Comparison of ENCODE assay signal across 18 mouse cellular contexts in genomic region chr11:65256143-65256542, GRCm38 (mm10). TPM values are rescaled to one million over a fixed set of nuclear protein-coding genes. Genes with fewer than 3 reads are reported as not detected.
DNase-seq lines count a peak whose midpoint lies in the region; ATAC-seq and TF ChIP-seq lines count a peak whose summit lies in the region.
"Had no signal": no experiment of that assay in that cellular context is flagged by ENCODE, and none has a peak within 500 bp of the region (broad histone marks: within the 10 kb centered on the region; RNA-seq: fewer than 3 reads in every experiment).

No protein-coding gene starts in this region.

- intact Hi-C loops in heart, postnatal 14 days (cut with DNase I): no loop called here

- 0 out of 2 replicates have a peak, but pooled peaks cover 3% of the 10 kb centered on the region for H3K4me1 ChIP-seq in embryonic facial prominence, embryonic 14.5 days (ENCODE audit: control insufficient read depth, insufficient read depth, low read length)
- H3K4me1 ChIP-seq in embryonic facial prominence, embryonic 10.5 days: no peaks in the 10 kb centered on the region
- peaks cover 55% of the 10 kb centered on the region for H3K4me1 ChIP-seq in heart, embryonic 16.5 days (ENCODE audit: control insufficient read depth, insufficient read depth, low read length)
- no peaks in the 10 kb centered on the region for H3K4me1 ChIP-seq in midbrain, postnatal 0 days (ENCODE audit: insufficient read depth, low read length)
- no peaks in the 10 kb centered on the region for H3K4me1 ChIP-seq in midbrain, embryonic 13.5 days (replicated peaks)
- H3K4me1 ChIP-seq: embryonic facial prominence, embryonic 12.5 days; kidney, embryonic 15.5 days; limb, embryonic 10.5 days; liver, embryonic 12.5 days; neural tube, embryonic 12.5 days had no signal

- no peak overlapping the region for H3K4me3 ChIP-seq in embryonic facial prominence, embryonic 14.5 days (ENCODE audit: low read depth, low read length)
- H3K4me3 ChIP-seq in embryonic facial prominence, embryonic 10.5 days: no peak overlapping the region
- H3K4me3 ChIP-seq in heart, embryonic 16.5 days (ENCODE audit: low read length): no peak overlapping the region
- no peak overlapping the region for H3K4me3 ChIP-seq in midbrain, postnatal 0 days (ENCODE audit: low read depth, low read length)
- H3K4me3 ChIP-seq in midbrain, embryonic 13.5 days (replicated peaks): no peak overlapping the region
- H3K4me3 ChIP-seq: embryonic facial prominence, embryonic 12.5 days; kidney, embryonic 15.5 days; limb, embryonic 10.5 days; liver, embryonic 12.5 days; neural tube, embryonic 12.5 days had no signal

- no peak overlapping the region for H3K9ac ChIP-seq in embryonic facial prominence, embryonic 14.5 days (ENCODE audit: low read depth, low read length)
- H3K9ac ChIP-seq in heart, embryonic 16.5 days (ENCODE audit: low read length): peak overlapping the region; percentile 51
- no peak overlapping the region for H3K9ac ChIP-seq in midbrain, postnatal 0 days (replicated peaks; ENCODE audit: low read length, poor library complexity, severe bottlenecking)
- no peak overlapping the region for H3K9ac ChIP-seq in midbrain, embryonic 13.5 days (replicated peaks)
- H3K9ac ChIP-seq: embryonic facial prominence, embryonic 12.5 days; kidney, embryonic 15.5 days; liver, embryonic 12.5 days; neural tube, embryonic 12.5 days had no signal

- no peak overlapping the region for H3K4me2 ChIP-seq in embryonic facial prominence, embryonic 14.5 days (ENCODE audit: low read depth, low read length)
- H3K4me2 ChIP-seq in heart, embryonic 16.5 days (ENCODE audit: low read depth, low read length): peak overlapping the region; percentile 26; the same call in 1 of the 2 replicates
- H3K4me2 ChIP-seq in midbrain, postnatal 0 days (ENCODE audit: low read depth, low read length, poor library complexity, severe bottlenecking): no peak overlapping the region
- no peak overlapping the region for H3K4me2 ChIP-seq in midbrain, embryonic 13.5 days (replicated peaks)
- H3K4me2 ChIP-seq: embryonic facial prominence, embryonic 12.5 days; kidney, embryonic 15.5 days; liver, embryonic 12.5 days; neural tube, embryonic 12.5 days had no signal

- H3K36me3 ChIP-seq in embryonic facial prominence, embryonic 14.5 days (ENCODE audit: control insufficient read depth, insufficient read depth, low read length): no peaks in the 10 kb centered on the region
- no peaks in the 10 kb centered on the region for H3K36me3 ChIP-seq in embryonic facial prominence, embryonic 10.5 days (replicated peaks)
- no peaks in the 10 kb centered on the region for H3K36me3 ChIP-seq in heart, embryonic 16.5 days (ENCODE audit: control insufficient read depth, insufficient read depth)
- H3K36me3 ChIP-seq in midbrain, postnatal 0 days (ENCODE audit: insufficient read depth, low read length): no peaks in the 10 kb centered on the region
- no peaks in the 10 kb centered on the region for H3K36me3 ChIP-seq in midbrain, embryonic 13.5 days
- H3K36me3 ChIP-seq: embryonic facial prominence, embryonic 12.5 days; kidney, embryonic 15.5 days; limb, embryonic 10.5 days; liver, embryonic 12.5 days; neural tube, embryonic 12.5 days had no signal

- H3K9me3 ChIP-seq in embryonic facial prominence, embryonic 14.5 days (ENCODE audit: control insufficient read depth, low read length): no peaks in the 10 kb centered on the region
- H3K9me3 ChIP-seq in embryonic facial prominence, embryonic 10.5 days: no peaks in the 10 kb centered on the region
- no peaks in the 10 kb centered on the region for H3K9me3 ChIP-seq in heart, embryonic 16.5 days (replicated peaks; ENCODE audit: control insufficient read depth, low read length)
- H3K9me3 ChIP-seq in midbrain, postnatal 0 days (ENCODE audit: low read length): no peaks in the 10 kb centered on the region
- no peaks in the 10 kb centered on the region for H3K9me3 ChIP-seq in midbrain, embryonic 13.5 days
- H3K9me3 ChIP-seq: embryonic facial prominence, embryonic 12.5 days; kidney, embryonic 15.5 days; limb, embryonic 10.5 days; liver, embryonic 12.5 days; neural tube, embryonic 12.5 days had no signal

- no peak overlapping the region for H3K27ac ChIP-seq in embryonic facial prominence, embryonic 14.5 days (replicated peaks; ENCODE audit: low read depth, low read length)
- no peak overlapping the region for H3K27ac ChIP-seq in embryonic facial prominence, embryonic 10.5 days (replicated peaks)
- H3K27ac ChIP-seq in heart, embryonic 16.5 days (ENCODE audit: low read length): peak overlapping the region; percentile 40
- H3K27ac ChIP-seq in midbrain, postnatal 0 days (ENCODE audit: low read depth, low read length): no peak overlapping the region
- no peak overlapping the region for H3K27ac ChIP-seq in midbrain, embryonic 13.5 days
- H3K27ac ChIP-seq: embryonic facial prominence, embryonic 12.5 days; kidney, embryonic 15.5 days; limb, embryonic 10.5 days; liver, embryonic 12.5 days; neural tube, embryonic 12.5 days had no signal

- WGBS in embryonic facial prominence, embryonic 14.5 days: 62% methylated on average over 11 of the region's 11 CpGs
- 83% methylated on average over 11 of the region's 11 CpGs for WGBS in embryonic facial prominence, embryonic 10.5 days
- WGBS in heart, embryonic 16.5 days: 49% methylated on average over 11 of the region's 11 CpGs
- 77% methylated on average over 11 of the region's 11 CpGs for WGBS in midbrain, postnatal 0 days
- WGBS in midbrain, embryonic 13.5 days: 82% methylated on average over 11 of the region's 11 CpGs

- DNase-seq in embryonic facial prominence, embryonic 14.5 days (ENCODE audit: low spot score): peak; percentile 10
- DNase-seq in embryonic facial prominence, embryonic 10.5 days (ENCODE audit: low spot score): no peak
- DNase-seq in heart, postnatal 14 days: no peak
- DNase-seq in midbrain, postnatal 0 days (ENCODE audit: low spot score): peak; percentile 15
- DNase-seq in spleen, adult 12 weeks (ENCODE audit: low spot score): no peak
- DNase-seq in ovary, postnatal 36 days (ENCODE audit: low spot score): no peak
- DNase-seq: B cell, adult 2 months; cerebellum, adult 9-11 months; layer of hippocampus, postnatal 36 days had no signal

- ATAC-seq in embryonic facial prominence, embryonic 14.5 days (ENCODE audit: low read depth): no peak
- ATAC-seq in heart, embryonic 16.5 days (replicated peaks; ENCODE audit: extremely low read depth, insufficient read depth, low FRiP score): no peak
- no peak for ATAC-seq in midbrain, postnatal 0 days (ENCODE audit: low FRiP score)
- no peak for ATAC-seq in midbrain, embryonic 13.5 days
- ATAC-seq: liver, embryonic 12.5 days; midbrain, embryonic 16.5 days had no signal

- no peaks in the 10 kb centered on the region; the same call in 1 of the 2 replicates for H3K27me3 ChIP-seq in embryonic facial prominence, embryonic 14.5 days (replicated peaks; ENCODE audit: control insufficient read depth, insufficient read depth, low read length)
- H3K27me3 ChIP-seq in embryonic facial prominence, embryonic 10.5 days (replicated peaks; ENCODE audit: low read depth, poor library complexity, severe bottlenecking): no peaks in the 10 kb centered on the region
- H3K27me3 ChIP-seq in heart, embryonic 16.5 days (ENCODE audit: control insufficient read depth, insufficient read depth, low read length): no peaks in the 10 kb centered on the region
- no peaks in the 10 kb centered on the region for H3K27me3 ChIP-seq in midbrain, postnatal 0 days (ENCODE audit: insufficient read depth, low read length)
- H3K27me3 ChIP-seq in midbrain, embryonic 13.5 days: no peaks in the 10 kb centered on the region
- H3K27me3 ChIP-seq: embryonic facial prominence, embryonic 12.5 days; kidney, embryonic 15.5 days; liver, embryonic 12.5 days; neural tube, embryonic 12.5 days had no signal

- no peak for TF ChIP-seq CTCF in midbrain, postnatal 0 days (IDR thresholded peaks at IDR 0.05)

RNA-seq across cellular contexts. Expression of gene Myocd, which starts 13.6 kb away (rescaled TPM):
- polyA plus RNA-seq in embryonic facial prominence, embryonic 14.5 days (2014; fragmentation: Nextera tagmentation; extraction: Ambion mirVana): 1.5 and 2.9 TPM in 2 replicates
- polyA plus RNA-seq in embryonic facial prominence, embryonic 10.5 days (2016; fragmentation: Nextera tagmentation; extraction: Ambion mirVana): 1.6 and 1.8 TPM in 2 replicates
- polyA plus RNA-seq in heart, embryonic 16.5 days (2015; fragmentation: Nextera tagmentation; extraction: Ambion mirVana): 52.5 and 60.5 TPM in 2 replicates
- total RNA-seq in heart, postnatal 14 days (2021): 100 to 1,000 TPM; 106 to 112 TPM
- 0.11 and 0.33 TPM in 2 replicates for total RNA-seq in midbrain, postnatal 0 days (2014; rRNA removed)
- 0.17 and 0.20 TPM in 2 replicates for polyA plus RNA-seq in midbrain, postnatal 0 days (2015; fragmentation: Nextera tagmentation; extraction: Ambion mirVana)
- 0.20 and 1.0 TPM in 2 replicates for polyA plus RNA-seq in midbrain, embryonic 13.5 days (2015; fragmentation: Nextera tagmentation; extraction: Ambion mirVana)
- total RNA-seq: megakaryocyte, adult 5-6 weeks had no signal

Comparison
In these comparisons a context has a peak if more than half of its experiments do, and no peak if none do; other contexts are left out.
1. DNase-seq: peak in embryonic facial prominence, embryonic 14.5 days (single experiment) and midbrain, postnatal 0 days (single experiment); none in embryonic facial prominence, embryonic 10.5 days (single experiment), heart, postnatal 14 days (0 of 2), spleen, adult 12 weeks (single experiment) and ovary, postnatal 36 days (single experiment).
2. RNA of gene Myocd, which starts 13.6 kb away (polyA plus RNA-seq): 52.5 to 60.5 TPM in heart, embryonic 16.5 days; 1.5 to 2.9 TPM in embryonic facial prominence, embryonic 14.5 days, 1.6 to 1.8 TPM in embryonic facial prominence, embryonic 10.5 days, 0.20 to 1.0 TPM in midbrain, embryonic 13.5 days and 0.17 to 0.20 TPM in midbrain, postnatal 0 days; every median in the first group is over 10 times any median in the second.